Mouse (Mus musculus): ENCODE results near the gene Atp2c1. TPM values are rescaled to one million over a fixed set of nuclear protein-coding genes. Genes with fewer than 3 reads are reported as not detected.

The Atp2c1 gene
- total RNA-seq, 2 experiments from 2014 or later: 245 to 250 TPM

DNA sequence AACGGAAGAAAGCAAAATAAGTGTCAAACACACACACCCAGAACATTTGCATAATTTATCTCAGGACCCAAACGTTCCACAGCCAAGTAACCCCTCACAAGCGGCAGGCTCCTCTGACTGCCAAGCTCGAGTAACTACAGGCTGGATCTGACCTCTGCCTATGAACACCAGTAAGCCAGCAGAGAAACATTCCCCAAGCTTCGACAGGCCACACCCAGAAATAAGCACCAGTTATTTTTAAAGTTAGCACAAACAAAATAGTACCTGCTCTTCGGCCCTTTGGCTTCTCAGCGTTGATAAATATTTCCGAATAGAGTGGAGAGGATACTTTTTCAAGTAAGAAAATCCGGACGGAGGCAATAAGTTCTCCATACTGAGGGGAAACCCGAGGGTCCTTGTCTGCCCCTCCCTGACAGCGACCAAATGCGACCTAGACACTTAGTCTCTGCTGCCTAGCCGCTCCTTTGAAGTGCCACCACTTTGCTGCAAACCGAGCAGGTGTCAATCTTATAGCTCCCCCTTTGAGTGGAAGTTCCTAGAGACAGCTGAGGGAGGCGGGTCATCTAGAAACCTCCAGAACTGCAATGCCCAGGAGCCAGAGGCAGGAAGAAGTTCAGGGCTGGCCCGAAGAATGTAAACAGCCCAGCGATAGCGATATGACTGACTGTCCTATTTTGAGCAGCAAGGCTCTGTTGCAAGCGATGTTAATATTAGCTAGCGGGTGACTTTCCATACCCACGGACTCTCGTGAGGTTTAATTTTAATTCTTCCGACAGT is 6.2 kb downstream of the Atp2c1 start:
- no peak for DNase-seq (ENCODE audit: low spot score in 2 of 2)
- H3K27ac ChIP-seq: peak overlapping the region; percentile 91; the same call in 1 of the 2 replicates
- TF ChIP-seq CTCF (conservative IDR thresholded peaks at IDR 0.05): no peak
- H3K4me3 ChIP-seq: peak overlapping the region; percentile 17; the same call in 1 of the 2 replicates

DNA sequence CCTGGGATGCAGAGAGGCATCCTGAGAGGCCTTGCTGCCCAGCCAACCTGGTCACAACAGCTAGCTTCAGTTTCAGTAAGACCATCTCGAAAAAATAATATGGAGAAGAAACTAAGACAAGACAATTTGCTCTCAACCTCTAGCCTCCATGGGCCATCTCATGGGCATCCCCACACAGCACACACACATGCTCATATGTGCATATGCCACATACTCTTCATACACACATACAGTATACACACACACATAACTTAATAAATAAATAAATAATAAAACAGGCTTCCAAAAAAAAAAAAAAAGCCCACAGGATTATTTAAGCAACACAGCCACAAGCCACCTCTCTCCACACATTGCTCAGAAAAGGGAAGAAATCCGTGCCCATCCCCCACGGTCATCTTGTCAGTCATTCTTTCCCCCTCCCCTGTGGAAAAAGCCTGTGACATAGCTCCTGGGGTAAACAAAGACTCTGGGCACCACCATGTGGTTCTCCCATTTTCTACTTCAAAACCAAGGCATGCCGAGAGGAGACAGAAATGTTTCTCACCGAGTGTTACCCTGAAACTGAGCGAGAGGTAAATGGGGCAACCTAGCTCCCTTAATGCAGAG is 7.7 kb downstream of the Atp2c1 start:
- DNase-seq (ENCODE audit: low spot score in 2 of 2): no peak
- TF ChIP-seq CTCF (conservative IDR thresholded peaks at IDR 0.05): peak; percentile 26; the same call in 1 of the 2 replicates
- Histone ChIP-seq H3K4me3 (peak overlapping the region; percentile 30; the same call in 1 of the 2 replicates), H3K27ac (peak overlapping the region; percentile 91)

DNA sequence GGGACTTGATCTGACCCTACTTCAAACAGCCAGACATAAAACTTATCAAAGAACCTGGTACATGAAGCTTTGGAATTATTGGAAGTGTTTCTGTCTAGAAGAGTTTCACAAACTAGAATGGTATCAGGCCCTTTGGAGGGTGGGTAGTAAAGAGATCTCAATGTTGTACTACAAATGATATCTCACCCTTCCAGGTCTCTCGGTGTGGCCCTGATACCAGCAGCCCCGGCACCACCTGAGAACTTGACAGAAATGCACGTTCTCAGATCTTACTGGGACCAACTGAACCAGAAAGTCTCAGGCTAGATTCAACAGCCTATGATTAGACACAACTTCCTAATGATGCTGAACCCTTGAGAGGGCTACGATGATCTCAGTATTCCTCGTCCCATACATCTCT is 23.4 kb downstream of the Atp2c1 start:
- no peak overlapping the region for H3K4me3 ChIP-seq
- no peak for DNase-seq (ENCODE audit: low spot score in 2 of 2)
- no peak for TF ChIP-seq CTCF (conservative IDR thresholded peaks at IDR 0.05)
- no peak overlapping the region for H3K27ac ChIP-seq

DNA sequence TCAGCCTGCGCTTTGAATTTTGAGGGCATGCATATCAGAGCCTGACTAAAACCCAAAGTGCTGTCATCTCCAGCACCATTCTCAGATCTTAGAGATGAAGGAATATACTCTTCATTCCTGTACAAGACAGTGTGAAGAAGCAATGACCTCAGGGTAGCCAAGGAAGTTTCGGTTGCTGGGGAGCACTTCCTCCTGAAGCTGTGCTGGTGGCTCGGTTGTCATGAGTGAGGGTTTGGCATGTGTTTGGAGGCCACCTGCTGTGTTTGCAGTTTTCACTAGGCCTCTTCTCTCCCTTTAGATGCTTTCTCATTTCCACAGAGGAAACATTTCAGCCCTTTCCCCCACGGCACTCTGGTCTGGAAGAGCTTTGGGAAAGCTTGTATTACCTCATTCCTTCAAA is 24.7 kb downstream of the Atp2c1 start:
- no peak for TF ChIP-seq CTCF (conservative IDR thresholded peaks at IDR 0.05)
- DNase-seq (ENCODE audit: low spot score in 2 of 2): no peak
- H3K27ac ChIP-seq: no peak overlapping the region
- no peak overlapping the region for H3K4me3 ChIP-seq

DNA sequence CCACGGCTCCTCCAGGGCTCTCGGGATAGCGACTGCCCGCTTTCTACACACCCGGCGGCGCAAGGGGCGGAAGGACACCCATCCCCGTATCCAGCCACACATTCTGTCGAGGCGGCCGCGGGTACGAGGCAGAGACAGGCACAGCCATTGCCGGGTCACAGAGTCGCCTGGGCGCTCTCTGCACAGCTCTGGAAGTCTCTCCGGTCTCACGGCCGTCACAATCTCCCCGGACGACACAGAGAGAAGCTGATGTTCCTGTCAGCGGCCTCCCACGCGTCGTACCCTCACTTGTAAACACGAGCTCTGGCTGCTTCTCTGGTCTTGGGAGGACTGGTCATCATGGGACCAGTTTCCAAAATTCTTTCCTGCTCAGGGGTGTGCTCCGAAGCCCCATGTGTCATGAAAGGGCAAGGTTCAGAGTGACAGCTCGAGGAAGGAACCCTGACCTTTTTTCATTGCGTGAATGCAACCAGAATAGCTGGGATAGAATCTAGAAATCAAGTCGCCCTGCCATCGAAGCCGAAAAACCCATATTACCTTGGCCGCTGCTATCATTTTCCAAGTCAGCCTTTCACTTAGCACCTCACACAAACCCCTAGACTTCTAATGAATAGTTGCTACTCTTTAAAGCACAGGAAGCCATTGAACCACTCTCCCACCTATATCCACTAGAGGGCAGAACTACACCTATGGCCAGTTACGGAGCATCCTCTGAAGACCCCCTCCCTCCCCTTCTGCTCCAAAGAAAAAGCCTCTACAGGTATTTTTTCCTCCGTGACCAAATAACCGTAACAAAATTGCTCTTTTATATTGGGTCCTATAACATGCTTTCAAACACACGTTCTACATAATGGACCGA is 31.6 kb downstream of the Atp2c1 start:
- Histone ChIP-seq H3K27ac (peak overlapping the region; percentile 99), H3K4me3 (peak overlapping the region; percentile 77)
- peak; percentile 77 to 80 for DNase-seq (ENCODE audit: low spot score in 2 of 2)
- peak; percentile 92 for TF ChIP-seq CTCF (conservative IDR thresholded peaks at IDR 0.05)

DNA sequence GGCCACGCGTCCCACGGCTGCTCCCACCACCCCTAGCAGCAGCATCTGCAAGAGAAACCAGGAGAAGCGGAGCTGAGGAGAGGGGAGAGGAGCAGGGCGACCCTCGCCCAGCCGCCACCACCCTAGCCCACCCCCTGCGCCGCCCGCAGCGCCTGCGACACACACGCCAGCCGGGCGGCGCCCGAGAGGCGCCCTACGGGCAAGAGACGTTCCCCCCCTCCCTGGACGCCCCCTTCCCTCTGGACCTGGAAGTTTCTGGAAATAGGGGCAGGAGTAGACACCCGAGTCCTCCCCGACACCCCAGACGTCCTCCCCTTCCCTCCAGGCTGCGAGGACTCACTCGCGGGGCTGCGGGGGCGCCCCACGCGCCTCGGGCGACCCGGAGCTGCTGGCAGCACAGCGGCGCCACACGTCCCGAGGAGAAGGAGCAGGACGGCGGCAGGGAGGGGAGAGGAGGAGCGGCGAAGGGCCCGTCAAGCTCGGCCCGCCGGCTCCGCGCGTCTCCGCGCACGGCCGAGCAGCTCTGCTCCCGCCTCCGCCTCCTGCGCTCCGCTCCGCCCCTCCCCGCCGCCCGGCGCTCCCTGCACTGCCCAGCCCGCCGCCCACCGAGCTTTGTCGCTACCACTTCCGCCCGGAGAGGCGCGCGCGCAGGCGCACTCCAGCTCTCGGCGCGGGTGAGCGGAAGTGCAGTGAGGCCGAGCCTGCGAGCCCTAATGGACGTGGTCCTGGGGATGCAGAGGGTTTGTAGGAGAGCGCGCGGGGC is 32.4 kb downstream of the Atp2c1 start:
- TF ChIP-seq CTCF (conservative IDR thresholded peaks at IDR 0.05): peak; percentile 61
- peak overlapping the region; percentile 77 for H3K4me3 ChIP-seq
- H3K27ac ChIP-seq: peak overlapping the region; percentile 99
- peak; percentile 97 for DNase-seq (ENCODE audit: low spot score in 2 of 2)

DNA sequence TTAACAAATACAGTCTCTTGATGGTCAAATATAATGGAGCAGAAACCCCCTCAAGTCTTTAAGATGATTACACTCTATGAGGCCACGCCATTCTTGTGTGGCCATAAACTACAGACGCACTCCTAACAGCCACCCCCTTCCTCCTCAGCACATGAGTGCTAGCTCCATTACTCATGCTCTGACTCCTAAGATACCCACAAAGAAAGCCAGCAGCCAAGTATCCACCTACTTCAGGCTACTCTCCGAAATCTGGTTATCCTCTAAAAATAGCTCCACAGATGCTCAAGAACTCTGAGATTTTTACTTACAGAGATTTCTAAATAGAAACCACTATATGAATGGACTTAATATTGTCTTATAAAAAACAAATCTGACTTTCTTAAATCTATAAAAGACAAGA is 34.4 kb downstream of the Atp2c1 start:
- Histone ChIP-seq H3K27ac (no peak overlapping the region), H3K4me3 (peak overlapping the region; percentile 77)
- TF ChIP-seq CTCF (conservative IDR thresholded peaks at IDR 0.05): no peak
- DNase-seq (ENCODE audit: low spot score in 2 of 2): no peak

DNA sequence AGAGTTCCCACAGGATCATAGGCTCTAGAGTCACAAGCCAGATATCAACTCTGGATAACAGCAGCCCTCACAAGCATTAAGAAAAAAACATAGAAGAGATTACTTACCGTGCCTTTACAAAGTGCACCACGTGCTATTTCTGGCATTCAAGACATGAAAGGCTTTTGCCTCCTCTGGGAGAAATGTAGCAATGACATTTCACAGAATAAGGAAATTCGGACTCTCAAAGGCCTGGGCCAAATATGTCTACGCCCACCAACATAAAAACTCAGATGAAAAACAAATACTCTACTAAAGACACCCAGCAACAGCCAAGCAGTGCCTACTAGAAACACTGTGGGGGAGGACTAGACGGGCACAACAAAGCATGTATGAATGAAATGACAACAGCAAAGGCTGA is 38.8 kb downstream of the Atp2c1 start:
- no peak for DNase-seq (ENCODE audit: low spot score in 2 of 2)
- peak overlapping the region; percentile 44; the same call in 1 of the 2 replicates for H3K27ac ChIP-seq
- TF ChIP-seq CTCF (conservative IDR thresholded peaks at IDR 0.05): no peak
- H3K4me3 ChIP-seq: no peak overlapping the region

DNA sequence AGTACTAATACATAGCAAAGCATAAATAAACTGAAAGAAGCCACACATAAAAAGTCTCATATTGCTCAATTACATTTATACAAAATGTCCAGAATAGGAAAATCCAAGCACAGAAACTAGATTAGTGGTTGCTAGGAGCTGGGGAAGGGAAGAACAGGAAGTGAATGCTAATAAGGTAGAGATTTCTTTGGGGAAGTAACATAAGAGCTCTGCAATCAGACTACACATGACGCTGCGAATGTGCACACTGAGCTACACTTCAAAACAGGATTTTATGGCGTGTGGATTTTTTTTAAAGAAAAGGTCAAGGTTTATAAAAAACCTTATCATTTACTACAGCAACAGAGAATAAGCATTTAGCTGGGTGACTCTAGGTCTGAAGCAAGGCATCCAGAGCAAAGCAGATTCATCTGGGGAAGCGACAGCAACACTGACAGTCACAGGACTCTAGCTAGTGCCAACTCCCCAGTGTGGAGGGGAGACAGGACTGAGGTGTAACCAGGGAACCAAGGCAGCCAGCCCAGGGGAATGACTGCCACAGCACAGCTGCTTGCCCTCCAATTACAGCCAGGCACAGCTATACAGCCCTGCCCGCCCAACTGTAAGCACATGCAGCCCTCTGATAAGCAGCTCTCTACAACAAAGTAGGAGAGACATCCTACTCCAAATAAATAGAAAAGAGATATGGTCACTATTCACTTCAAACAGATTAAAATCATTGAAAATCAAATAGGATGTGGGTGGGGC is 42.6 kb downstream of the Atp2c1 start:
- Histone ChIP-seq H3K4me3 (no peak overlapping the region; the same call in 1 of the 2 replicates), H3K27ac (peak overlapping the region; percentile 72)
- no peak for TF ChIP-seq CTCF (conservative IDR thresholded peaks at IDR 0.05)
- no peak for DNase-seq (ENCODE audit: low spot score in 2 of 2)

DNA sequence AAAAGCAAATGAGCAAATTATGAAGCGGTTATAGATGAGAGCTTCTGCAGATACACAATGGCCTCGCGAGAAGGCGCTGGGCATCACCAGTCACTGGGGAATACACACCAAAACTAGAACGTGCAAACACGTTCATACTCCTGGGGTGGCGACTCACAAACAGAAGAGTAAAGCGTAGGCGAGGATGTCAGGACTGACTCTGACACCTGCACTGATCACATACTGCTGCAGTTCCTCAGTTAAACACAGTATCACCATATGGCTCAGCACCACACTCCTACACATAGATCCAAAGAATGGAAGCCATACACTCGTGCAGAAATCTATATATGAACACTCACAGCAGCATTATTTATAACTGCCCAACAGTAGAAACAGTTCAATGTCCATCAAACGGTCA is 43.2 kb downstream of the Atp2c1 start:
- DNase-seq (ENCODE audit: low spot score in 2 of 2): no peak
- Histone ChIP-seq H3K27ac (peak overlapping the region; percentile 72), H3K4me3 (no peak overlapping the region; the same call in 1 of the 2 replicates)
- TF ChIP-seq CTCF (conservative IDR thresholded peaks at IDR 0.05): peak; percentile 16; the same call in 1 of the 2 replicates

DNA sequence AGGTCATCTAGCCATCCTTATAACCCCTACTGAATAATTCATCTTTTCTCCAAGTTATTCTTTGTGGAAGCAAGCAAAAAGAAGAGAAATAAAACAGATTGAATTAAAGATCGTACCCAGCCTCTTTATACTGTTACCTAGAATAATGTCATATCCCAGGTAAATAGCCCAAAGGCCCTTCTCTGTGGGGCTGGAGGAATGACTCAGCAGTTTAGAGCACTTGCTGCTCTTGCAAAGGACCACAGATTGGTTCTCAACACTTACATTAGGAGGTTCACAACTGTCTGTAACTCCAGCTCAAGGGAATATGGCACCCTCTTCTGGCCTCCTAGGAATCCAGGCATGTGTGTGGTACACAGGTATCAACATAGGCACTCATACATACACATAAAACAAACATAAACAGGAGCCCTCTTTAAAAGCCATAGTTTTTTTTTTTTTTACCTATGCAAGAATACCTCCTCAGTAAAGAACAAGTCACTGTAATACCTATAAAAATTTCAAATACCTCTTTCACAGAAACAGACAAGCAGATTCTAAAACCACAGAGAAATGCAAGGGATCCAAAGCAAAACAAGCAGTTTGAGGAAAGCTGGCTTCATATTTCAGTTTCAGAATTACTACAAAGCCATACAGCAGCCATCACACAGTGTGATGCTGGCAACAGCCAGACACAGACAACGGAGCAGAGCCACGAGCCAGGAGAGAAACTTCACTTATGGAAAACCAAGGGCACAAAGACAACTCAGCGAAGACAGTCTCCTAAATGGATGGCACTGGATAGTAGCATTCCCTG is 44.2 kb downstream of the Atp2c1 start:
- Histone ChIP-seq H3K4me3 (no peak overlapping the region), H3K27ac (peak overlapping the region; percentile 70)
- TF ChIP-seq CTCF (conservative IDR thresholded peaks at IDR 0.05): no peak
- DNase-seq (ENCODE audit: low spot score in 2 of 2): no peak

Data from layer of hippocampus, adult 2 months (tissue).